Mouse (Mus musculus) liver, adult 10 weeks (tissue): ENCODE measurements around the gene 1700013F07Rik. TPM values are rescaled to one million over a fixed set of nuclear protein-coding genes. Genes with fewer than 3 reads are reported as not detected.

Source experiments
- polyA plus RNA-seq: library from polyadenylated mRNA; stranded (reverse); fragments of 350-450 nt; fragmentation: Illumina TruSeq; extraction: RNeasy Lipid Tissue Mini Kit (QIAGEN cat#74804); gene quantifications from one replicate; pipeline ENCODE4 v1.2.3, GENCODE M21; 2014; ENCODE audit warnings: low read depth, low replicate concordance

Gene 1700013F07Rik
- polyA plus RNA-seq: not detected

GRCm38 (mm10) chr3:108533951-108534350 is at the start of gene 1700013F07Rik:
Gene 1700013F07Rik (plus strand): TSS chr3:108534150.

DNA sequence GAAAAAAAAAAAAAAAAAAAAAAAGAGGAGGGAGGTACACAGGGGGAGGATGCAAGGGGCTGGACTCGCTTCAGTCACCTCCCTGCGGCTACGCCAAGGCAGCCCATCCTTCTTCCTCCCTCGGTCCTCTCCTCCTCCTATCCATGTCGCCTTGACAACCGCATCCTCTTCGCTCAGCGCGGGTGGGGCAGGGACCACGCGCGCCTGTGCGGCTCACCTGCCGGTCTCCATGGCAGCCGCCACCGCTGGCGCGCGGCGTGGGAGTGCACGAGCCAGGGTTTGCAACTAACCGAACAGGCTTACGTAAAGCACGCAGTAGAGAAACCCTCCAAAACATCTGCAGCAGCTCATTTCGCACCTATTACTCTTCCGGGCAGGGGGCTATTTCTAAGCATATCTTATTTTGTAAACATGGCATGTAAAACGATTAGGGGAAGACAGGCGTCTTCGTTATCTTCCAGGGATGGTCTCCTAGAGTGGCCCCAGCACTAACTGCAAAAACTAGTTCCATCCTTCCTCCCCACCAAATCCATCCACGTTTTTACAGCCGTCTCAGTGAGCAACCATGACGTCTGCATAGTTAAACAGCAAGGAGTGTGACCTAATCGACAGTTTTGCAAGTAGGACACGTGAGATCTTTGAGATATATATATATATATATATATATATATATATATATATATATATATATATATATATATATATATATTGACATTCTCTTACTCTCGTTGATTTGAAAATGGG is 2.7 kb downstream of the 1700013F07Rik start, which contains the start of gene 5330417C22Rik:
TSS of gene 5330417C22Rik (minus strand) at position 20 of the 744 bp plus-strand sequence.

GRCm38 (mm10) chr3:108562133-108562730 is 28.3 kb downstream of the 1700013F07Rik start, which contains the start of gene Tmem167b:
Gene Tmem167b (minus strand): TSS chr3:108562466.

GRCm38 (mm10) chr3:108571443-108572294 is 37.7 kb downstream of the 1700013F07Rik start, which contains the start of gene Taf13:
Gene Taf13 (plus strand): TSS chr3:108571698.

GRCm38 (mm10) chr3:108590786-108591529 is 57.0 kb downstream of the 1700013F07Rik start, which contains the start of gene Wdr47:
Gene Wdr47 (plus strand): TSS chr3:108591279.

Other genes with a start within 250 kb of the 1700013F07Rik start
- not detected for gene Mybphl, start 169.2 kb upstream of the 1700013F07Rik start, polyA plus RNA-seq
- gene Psrc1, start 150.3 kb upstream of the 1700013F07Rik start, polyA plus RNA-seq: not detected
- gene Celsr2, start 118.6 kb upstream of the 1700013F07Rik start, polyA plus RNA-seq: not detected
- gene Sars, start 88.9 kb upstream of the 1700013F07Rik start, polyA plus RNA-seq: 12.8 TPM
- gene 5330417C22Rik, start 2.4 kb downstream of the 1700013F07Rik start, polyA plus RNA-seq: 0.42 TPM
- gene Tmem167b, start 28.3 kb downstream of the 1700013F07Rik start, polyA plus RNA-seq: 43.0 TPM
- 42.8 TPM for gene Taf13, start 37.5 kb downstream of the 1700013F07Rik start, polyA plus RNA-seq
- gene Wdr47, start 57.1 kb downstream of the 1700013F07Rik start, polyA plus RNA-seq: 4.4 TPM
- gene Clcc1, start 119.8 kb downstream of the 1700013F07Rik start, polyA plus RNA-seq: 52.2 TPM
- gene Gpsm2, start 188.2 kb downstream of the 1700013F07Rik start, polyA plus RNA-seq: 6.8 TPM
- not detected for gene Aknad1, start 205.5 kb downstream of the 1700013F07Rik start, polyA plus RNA-seq